Mouse (Mus musculus) cerebellum, adult 2 months (tissue): ENCODE measurements around the gene Shank2.

Experiments used
- CTCF ChIP-seq: fragments of 200-500 bp; IDR thresholded peaks from 2 replicates; pipeline ENCODE4 v1.5.1; 2011; ENCODE audit warnings: low read depth, mild to moderate bottlenecking, control low read depth, low read length, moderate library complexity, borderline replicate concordance; ENCODE audit not compliant: insufficient read depth
- POLR2A ChIP-seq: fragments of 200-500 bp; IDR thresholded peaks from 2 replicates; pipeline ENCODE4 v1.6.1; 2011; ENCODE audit warnings: low read length, control low read depth, borderline replicate concordance; ENCODE audit not compliant: insufficient read depth

DNA sequence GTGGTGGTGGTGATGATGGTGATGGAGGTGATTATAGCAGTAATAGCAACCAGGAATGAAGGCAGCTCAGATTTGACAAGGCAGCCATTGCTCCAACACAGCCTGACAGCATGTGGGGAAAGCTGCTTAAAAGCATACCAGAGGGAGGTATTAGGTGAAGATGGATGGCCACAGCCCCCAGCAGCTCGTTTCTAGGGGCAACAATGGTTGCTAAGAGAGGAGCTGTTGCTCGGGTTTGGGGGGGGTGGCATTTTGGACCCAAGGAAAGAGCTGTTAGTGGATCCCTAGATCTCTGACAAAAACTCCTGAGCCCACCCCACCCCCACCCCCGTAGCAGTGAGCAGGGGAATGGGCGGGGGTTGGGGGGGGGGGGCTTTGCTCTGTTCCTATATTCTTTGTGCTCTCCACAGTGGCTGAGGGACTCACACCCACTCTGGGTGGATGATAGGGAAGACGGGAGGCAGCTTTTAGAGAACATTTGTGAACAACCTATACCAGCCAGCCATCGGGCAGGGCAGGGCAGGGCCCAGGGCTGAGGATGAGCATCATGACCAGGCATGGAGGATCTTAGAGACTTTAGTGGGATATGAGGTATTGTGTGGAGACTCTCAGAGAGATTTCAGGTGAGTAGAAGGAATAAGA lies 377.6 kb downstream of the Shank2 start:
- no peak for TF ChIP-seq CTCF
- no peak for TF ChIP-seq POLR2A
